Mouse (Mus musculus) granulocyte monocyte progenitor cell, adult 5-6 weeks (primary cell): ENCODE measurements around the gene Spib. TPM values are rescaled to one million over a fixed set of nuclear protein-coding genes. Genes with fewer than 3 reads are reported as not detected.

Source experiments
- ATAC-seq: replicated peaks from 2 replicates; pipeline ENCODE4 v1.8.0; 2016; ENCODE audit warnings: mild to moderate bottlenecking, moderate TSS enrichment, inconsistent platforms; ENCODE audit not compliant: poor library complexity, severe bottlenecking
- total RNA-seq, 2 experiments: library from RNA; stranded (forward) in 1 of 2; stranded (reverse) in 1 of 2; fragments of 200-712, 200-1000 nt in 1 of 2; fragments of >200 nt in 1 of 2; fragmentation: Nextera tagmentation in 1 of 2; gene quantifications; 2 replicates each; pipeline ENCODE4 v1.2.3; 2014 to 2017

The Spib gene
- total RNA-seq, 2 experiments from 2014 or later, result not detected

GRCm38 (mm10) chr7:44527483-44528398 lies 4.1 kb downstream of the Spib start:
- peak; percentile 89 for ATAC-seq

DNA sequence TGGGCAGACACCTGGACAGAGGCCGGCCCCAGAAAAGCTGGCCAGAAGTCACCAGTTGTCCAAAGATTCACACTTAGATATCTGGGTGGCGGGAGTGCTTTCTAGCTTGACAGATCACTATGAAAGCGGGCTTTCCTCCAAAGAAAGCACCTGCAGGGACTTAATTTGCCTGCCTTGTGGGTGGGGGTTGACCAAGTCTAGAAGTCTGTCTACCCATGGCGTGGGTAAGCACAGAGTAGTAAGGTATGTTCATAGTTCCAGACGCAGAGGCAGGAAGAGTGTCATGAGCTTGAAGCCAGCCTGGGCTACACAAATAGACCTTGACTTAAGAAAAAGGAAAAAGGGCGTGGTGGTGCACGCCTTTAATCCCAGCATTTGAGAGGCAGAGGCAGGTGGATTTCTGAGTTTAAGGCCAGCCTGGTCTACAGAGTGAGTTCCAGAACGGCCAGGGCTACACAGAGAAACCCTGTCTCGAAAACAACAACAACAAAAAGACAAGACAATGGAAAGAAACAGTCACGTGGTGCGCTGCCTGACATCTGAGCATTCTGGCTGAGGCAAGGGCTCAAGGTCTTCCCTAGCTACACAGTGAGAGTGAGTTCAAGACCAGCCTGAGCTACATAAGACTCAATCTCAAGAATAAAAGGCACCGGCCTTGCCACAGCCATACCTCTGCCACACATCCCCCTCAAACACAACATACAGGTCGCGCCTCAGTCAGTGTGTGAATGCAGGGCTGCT lies 5.3 kb downstream of the Spib start:
- no peak for ATAC-seq

DNA sequence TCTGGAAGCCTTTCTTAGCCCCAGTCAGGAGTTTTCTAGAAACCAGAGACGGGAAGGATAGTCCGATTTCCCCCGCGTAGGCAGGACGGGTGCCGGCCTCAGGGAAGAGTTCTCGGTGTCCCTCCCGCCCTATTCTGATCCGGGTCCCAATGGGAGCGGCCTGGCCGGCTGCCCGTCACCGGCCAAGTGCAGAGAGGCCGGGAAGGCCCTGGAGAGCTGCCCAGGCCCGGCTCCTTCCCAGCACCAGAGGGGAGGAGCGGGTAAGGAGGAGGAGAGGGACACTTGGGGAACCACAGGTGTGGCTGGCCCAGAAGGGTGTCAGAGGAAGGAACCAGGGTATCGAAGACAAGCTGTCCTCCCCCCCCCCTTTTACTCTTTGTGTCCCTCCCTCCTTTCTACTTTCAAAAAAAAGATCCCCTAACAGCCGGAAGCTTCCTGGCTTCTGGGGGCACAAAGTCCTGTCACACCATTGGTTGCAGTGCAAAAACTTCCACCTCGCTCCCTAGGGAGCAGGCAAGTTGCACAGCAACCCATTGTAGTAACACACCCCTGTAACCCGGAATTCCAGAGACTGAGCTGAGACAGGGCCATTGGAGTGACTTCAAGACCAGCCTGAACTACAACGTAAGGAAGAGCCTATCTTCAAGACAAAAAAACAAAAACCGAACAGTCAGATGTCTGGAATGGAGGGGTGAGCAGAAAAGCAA lies 6.6 kb downstream of the Spib start:
- no peak for ATAC-seq

DNA sequence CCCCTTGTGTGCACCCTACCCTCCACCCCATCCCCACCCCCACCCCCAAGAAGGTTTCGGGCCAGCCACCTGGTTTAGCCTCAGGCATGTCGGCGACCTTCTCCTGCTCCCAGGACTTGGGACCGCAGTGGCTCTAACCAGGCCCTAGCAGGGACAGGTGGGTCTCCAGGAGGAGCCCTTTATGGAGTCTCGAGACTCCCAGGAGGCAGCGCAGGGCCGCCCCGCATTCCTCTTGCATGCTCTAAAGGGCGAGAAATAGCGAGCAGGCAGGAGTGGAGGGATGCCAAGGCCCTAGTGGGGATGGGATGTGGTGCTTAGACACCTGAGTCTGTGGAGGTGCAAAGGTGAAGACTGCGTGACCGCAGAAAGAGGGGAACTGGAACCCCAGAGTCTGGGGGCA lies 7.4 kb downstream of the Spib start, which contains the start of gene Mybpc2:
TSS of gene Mybpc2 (minus strand) at position 155 of the 400 bp plus-strand sequence.
- ATAC-seq, result no peak

DNA sequence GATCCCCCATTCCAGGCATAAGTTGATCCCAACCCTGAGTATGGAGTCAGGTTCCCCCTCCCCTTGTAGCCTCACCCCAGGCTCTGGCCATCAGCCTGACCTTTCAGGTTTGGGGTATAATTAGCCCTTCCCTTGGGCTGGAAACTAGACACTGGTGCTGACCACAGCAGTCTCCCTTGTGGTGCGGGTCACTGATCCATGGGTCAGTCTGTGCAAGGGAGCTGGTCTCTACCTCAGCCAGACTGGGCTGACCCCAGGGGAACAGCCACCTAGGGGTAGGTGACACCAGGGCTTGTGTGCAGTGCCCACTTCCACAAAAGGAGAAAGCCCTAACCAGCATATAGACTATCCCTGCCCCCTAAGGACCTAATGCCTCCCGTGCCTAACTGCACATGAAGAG lies 8.8 kb downstream of the Spib start:
- ATAC-seq, result no peak

DNA sequence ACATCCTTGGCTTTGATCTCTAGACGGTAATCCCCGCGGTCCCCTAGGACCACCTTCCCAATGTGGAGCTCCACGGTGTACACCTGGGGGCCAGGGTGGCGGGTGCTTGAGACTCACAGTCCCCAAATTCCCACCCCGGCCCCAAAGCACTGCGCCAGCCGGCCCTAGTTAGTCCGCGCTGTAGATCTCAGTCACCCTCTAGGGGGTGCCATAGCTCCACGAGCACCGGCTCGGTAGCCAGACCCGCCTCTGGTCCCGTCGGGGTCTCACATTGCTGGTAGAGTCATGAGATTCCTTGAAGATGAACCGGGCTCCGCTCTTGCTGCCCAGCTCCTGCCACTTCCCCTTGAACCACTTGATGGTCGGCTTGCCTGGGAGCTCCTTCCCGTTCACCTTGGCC lies 10.2 kb downstream of the Spib start:
- peak; percentile 81 for ATAC-seq

- ATAC-seq, result no peak
Measured at GRCm38 (mm10) chr7:44520990-44521389, 10.9 kb downstream of the Spib start.

GRCm38 (mm10) chr7:44519240-44519913 lies 12.5 kb downstream of the Spib start:
- 0 out of 2 replicates have a peak, but pooled peaks have one; percentile 30 for ATAC-seq

DNA sequence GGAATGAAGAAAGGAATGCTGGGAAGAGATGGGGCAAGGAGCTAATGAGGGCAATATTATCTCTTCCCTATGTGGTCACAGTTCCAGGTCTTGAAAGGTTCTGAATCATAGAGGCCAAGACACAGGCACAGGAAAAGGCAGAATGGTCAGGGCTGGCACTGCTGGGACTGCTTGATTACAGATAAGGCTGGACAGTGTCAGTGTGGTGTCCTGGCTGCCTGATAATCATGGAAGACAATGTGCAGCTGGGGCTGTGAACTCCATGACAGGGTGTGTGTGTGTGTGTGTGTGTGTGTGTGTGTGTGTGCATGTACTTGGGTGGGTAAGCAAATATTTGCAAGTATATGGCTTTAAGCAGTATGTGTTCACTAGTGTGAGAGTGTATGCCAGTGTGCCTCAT lies 24.4 kb downstream of the Spib start:
- no peak for ATAC-seq

- ATAC-seq, result peak; percentile 76
Measured at GRCm38 (mm10) chr7:44501563-44502115, 30.2 kb downstream of the Spib start.

- ATAC-seq, result no peak
Measured at GRCm38 (mm10) chr7:44500046-44500445, 31.8 kb downstream of the Spib start.

DNA sequence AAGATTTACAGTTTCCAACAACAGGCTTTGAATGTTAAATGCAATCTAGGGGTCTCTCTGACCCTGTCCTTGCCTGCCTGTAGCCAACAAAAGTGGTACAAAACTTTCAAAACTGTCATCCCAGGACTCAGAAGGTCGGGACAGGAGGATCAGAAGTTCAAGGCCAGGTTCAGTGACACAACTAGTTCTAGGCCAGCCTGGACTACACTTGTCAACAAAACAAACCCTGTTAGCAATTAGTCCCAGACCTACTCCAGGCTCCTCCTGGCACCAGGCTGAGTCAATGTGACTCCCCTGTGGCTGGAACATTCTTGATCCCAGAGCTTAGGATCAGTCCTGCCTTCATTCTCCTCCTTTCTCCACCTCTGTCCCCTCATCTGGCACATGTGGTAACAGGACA lies 32.9 kb downstream of the Spib start:
- no peak for ATAC-seq

DNA sequence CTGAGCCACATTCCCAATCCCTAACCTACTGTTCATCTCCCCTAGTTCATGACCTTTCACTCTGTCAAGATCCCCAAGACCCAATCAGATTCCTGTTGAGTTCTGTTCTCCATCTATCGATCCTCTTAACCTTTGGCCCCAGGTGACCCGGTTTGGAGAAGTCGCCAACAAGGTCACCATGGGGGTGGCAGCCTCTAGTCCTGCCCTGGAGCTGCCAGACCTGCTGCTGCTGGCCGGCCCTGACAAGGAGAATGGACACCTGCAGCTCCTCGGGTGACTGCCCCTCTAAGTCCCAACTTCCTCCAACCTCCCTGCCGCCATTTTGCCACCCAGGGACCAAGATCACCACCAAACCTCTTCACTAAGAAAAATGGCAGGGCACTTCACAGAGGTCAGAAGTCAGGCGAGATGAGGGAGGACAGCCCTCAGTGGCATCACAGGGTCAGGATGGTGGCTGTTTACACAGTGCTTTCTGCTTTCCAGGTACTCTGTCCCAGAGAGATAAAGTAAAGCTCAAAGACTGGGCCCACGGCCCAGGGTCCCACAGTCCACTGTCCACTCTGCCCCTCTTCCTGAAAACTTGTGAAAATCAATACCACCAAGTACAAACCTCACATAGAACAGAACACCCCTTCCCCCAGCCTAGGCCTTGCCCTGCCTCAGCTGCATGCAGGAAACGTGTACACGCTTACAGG lies 34.4 kb downstream of the Spib start:
- no peak for ATAC-seq

GRCm38 (mm10) chr7:44496771-44497109 lies 35.1 kb downstream of the Spib start:
- ATAC-seq, result no peak; the same call in 1 of the 2 replicates

- peak; percentile 92 for ATAC-seq
Measured at GRCm38 (mm10) chr7:44495992-44496770, 35.7 kb downstream of the Spib start, which contains the start of the genes Emc10 and Fam71e1. Gene Emc10 (minus strand): TSS chr7:44496529. Gene Fam71e1 (plus strand): TSS chr7:44496581.

DNA sequence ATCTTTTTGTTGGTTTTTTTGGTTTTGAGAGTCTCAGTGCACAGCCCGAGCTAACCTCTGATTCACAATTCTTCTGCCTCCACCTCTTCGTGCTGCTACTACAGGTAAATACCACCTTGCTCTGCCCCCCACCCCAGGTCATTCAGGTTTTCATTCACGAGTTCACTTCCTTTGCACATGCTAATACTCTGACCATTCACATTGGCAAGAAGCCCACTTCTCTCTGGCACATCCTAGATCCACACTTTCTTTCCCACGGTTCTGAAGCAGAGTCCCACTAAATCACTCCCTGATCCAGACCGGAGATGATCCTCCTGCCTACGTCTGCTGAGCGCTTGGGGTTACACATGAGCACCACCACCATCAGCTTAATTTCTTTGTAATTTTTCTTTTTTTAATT lies 36.8 kb downstream of the Spib start:
- no peak for ATAC-seq

DNA sequence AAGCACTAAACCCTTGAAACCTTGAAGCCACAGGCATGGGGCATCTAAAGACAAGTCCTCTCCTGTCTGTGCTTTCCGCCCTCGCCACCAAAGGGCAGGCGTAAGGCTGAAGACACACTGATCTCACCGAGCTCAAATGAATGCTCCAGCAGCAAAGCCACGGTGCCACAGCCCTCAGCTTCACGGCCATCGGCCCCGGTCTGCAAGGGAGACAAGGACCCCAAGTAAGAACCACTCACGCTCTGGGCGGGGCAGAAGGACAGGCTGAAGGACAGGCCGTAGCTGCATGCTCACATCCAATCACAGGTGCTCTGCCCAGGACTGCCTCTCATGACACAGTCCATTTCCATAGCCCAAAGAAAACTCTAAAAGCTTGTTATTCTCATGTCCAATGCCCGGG lies 37.2 kb downstream of the Spib start:
- ATAC-seq, result no peak

DNA sequence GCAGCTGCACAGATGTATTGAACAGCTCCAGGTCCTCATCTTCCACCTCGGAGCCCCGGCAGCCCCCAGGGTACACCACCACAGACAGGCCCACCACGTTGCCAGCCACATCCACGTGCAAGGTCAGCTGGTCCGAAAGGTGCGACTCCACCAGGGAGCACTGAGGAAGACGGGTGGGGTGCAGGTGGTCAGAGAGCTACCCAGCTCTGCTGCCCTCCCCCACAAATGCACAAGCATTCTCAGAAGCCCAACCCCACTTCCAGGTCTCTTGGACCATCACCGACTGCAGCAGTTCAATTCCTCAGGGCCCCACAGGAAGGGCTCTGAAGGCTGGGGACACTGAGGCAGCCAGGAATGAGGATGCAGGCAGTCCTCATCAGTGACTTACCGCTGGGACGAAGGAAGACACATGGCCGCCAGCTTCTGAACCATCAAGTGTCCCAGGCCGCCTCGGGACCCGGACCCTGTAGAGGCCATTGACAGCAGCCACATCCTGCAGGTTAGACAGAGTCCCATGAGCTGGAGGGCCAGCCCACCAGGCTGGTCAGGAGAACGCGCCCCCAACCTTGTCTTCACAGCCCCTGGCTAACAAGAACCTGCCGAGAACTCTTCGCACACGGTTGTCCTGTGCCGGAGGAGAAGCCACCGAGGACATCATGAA lies 39.6 kb downstream of the Spib start:
- ATAC-seq, result no peak
